Mouse (Mus musculus) small intestine, adult 2 months (tissue): ENCODE results near the gene Dse.

Experiments
- CTCF ChIP-seq: fragments of 200-500 bp; IDR thresholded peaks from 2 replicates; pipeline ENCODE4 v1.5.1; 2012; ENCODE audit warnings: low read depth, mild to moderate bottlenecking, control low read depth, inconsistent platforms, low read length, moderate library complexity, mixed read lengths; ENCODE audit not compliant: insufficient replicate concordance, insufficient read length; ENCODE audit errors: extremely low read depth
- POLR2A ChIP-seq: fragments of 200-500 bp; IDR thresholded peaks from 2 replicates; pipeline ENCODE4 v1.6.1; 2012; ENCODE audit warnings: low read depth, mild to moderate bottlenecking, control low read depth, inconsistent platforms, low read length, moderate library complexity

- TF ChIP-seq POLR2A: no peak
- no peak for TF ChIP-seq CTCF
Measured at GRCm38 (mm10) chr10:34207503-34207850, at the start of gene Dse.
